Mouse (Mus musculus) E14TG2a.4 (cell line): ENCODE measurements around the gene Atf3.

ENCODE experiments used
- CTCF ChIP-seq: conservative IDR thresholded peaks from 2 replicates; pipeline ENCODE4 v1.5.1; 2014; ENCODE audit warnings: low read length
- NANOG ChIP-seq: IDR thresholded peaks from 2 replicates; pipeline ENCODE4 v1.6.1; 2014; ENCODE audit warnings: borderline replicate concordance, low read length, mixed read lengths
- POU5F1 ChIP-seq: IDR thresholded peaks from 2 replicates; pipeline ENCODE4 v1.6.1; 2014; ENCODE audit warnings: low read length, borderline replicate concordance

GRCm38 (mm10) chr1:191132240-191132639 lies 85.6 kb downstream of the Atf3 start:
- TF ChIP-seq CTCF = no peak
- no peak for TF ChIP-seq NANOG
- TF ChIP-seq POU5F1 = no peak
